Mouse (Mus musculus) embryonic facial prominence, embryonic 14.5 days (tissue): ENCODE measurements at regions not wholly inside any gene's neighbourhood (a gene's known extent, or its start where the extent isn't known, plus 50 kb on each side); places are given as distances from the start of the nearest gene placed in this dataset.

ENCODE experiments used
- ATAC-seq: fragments of 200-750 bp; cut with Nextera tagmentation; 2 replicates; pipeline ENCODE4 v1.8.0; 2017; ENCODE audit warnings: low read depth, moderate number of reproducible peaks, moderate TSS enrichment
- DNase-seq: peaks from one replicate; pipeline ENCODE4 v3.0.0-alpha.2; 2015; ENCODE audit warnings: low spot score
- H3K27ac ChIP-seq: fragments of 300-500 bp; sonication (generic); replicated peaks from 2 replicates; pipeline ENCODE4 v1.5.1; 2014; ENCODE audit warnings: low read depth, mild to moderate bottlenecking, low read length, moderate library complexity
- H3K27me3 ChIP-seq: fragments of 300-500 bp; sonication (generic); replicated peaks from 2 replicates; pipeline ENCODE4 v1.6.1; 2014; ENCODE audit warnings: low read length; ENCODE audit not compliant: control insufficient read depth, insufficient read depth
- H3K36me3 ChIP-seq: fragments of 300-500 bp; sonication (generic); 2 replicates; pipeline ENCODE4 v1.6.1; 2014; ENCODE audit warnings: low read length, mixed read lengths; ENCODE audit not compliant: control insufficient read depth, insufficient read depth
- H3K4me1 ChIP-seq: fragments of 300-500 bp; sonication (generic); 2 replicates; pipeline ENCODE4 v1.6.1; 2014; ENCODE audit warnings: antibody characterized with exemption, low read length; ENCODE audit not compliant: control insufficient read depth, insufficient read depth
- H3K4me2 ChIP-seq: fragments of 300-500 bp; sonication (generic); 2 replicates; pipeline ENCODE4 v1.6.1; 2014; ENCODE audit warnings: low read depth, mild to moderate bottlenecking, low read length, moderate library complexity, mixed read lengths
- H3K4me3 ChIP-seq: fragments of 300-500 bp; sonication (generic); 2 replicates; pipeline ENCODE4 v1.5.1; 2014; ENCODE audit warnings: low read depth, mild to moderate bottlenecking, low read length
- H3K9ac ChIP-seq: fragments of 300-500 bp; sonication (generic); 2 replicates; pipeline ENCODE4 v1.6.1; 2014; ENCODE audit warnings: low read depth, mild to moderate bottlenecking, low read length, moderate library complexity, mixed read lengths
- H3K9me3 ChIP-seq: fragments of 300-500 bp; sonication (generic); 2 replicates; pipeline ENCODE4 v1.6.1; 2016; ENCODE audit warnings: low read length; ENCODE audit not compliant: control insufficient read depth
- WGBS: fragments of 180-500 bp; shearing (Covaris S2); extraction: QIAGEN DNeasy Blood & Tissue Kit; methylation state at CpG from one replicate; pipeline ENCODE4 v1.1.7; 2014; 5-methylcytosine and 5-hydroxymethylcytosine counted together

GRCm38 (mm10) chr10:99910011-99910723 lies 105.3 kb upstream of the Kitl start:
- H3K4me2 ChIP-seq: no peak overlapping the region
- H3K27me3 ChIP-seq: no peaks in the 10 kb centered on the region
- 62% methylated on average over 4 of the region's 4 CpGs for WGBS
- ATAC-seq: no peak
- H3K9ac ChIP-seq: no peak overlapping the region
- H3K36me3 ChIP-seq: no peaks in the 10 kb centered on the region
- H3K4me1 ChIP-seq: no peaks in the 10 kb centered on the region
- no peaks in the 10 kb centered on the region for H3K9me3 ChIP-seq
- no peak overlapping the region for H3K27ac ChIP-seq
- H3K4me3 ChIP-seq: no peak overlapping the region
- no peak for DNase-seq

DNA sequence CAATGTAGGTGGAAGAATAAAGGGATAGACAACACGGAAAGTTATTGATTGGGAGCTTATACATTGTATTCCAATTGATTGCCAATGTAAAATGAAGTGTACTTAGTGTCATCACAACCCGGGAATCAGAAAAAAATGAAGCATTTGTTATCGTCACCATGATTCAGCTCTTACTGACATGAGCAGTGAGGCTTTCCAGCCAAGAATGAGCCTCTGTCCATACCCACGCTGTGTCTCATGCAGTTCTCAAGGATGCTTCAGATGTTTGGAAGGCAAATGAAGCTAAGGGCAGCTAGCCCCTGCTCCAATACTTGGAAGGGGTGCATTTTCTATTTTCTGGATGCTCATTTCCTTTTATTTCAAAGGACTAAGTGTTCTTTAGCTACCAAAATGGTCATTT lies 107.4 kb upstream of the Kitl start:
- H3K9ac ChIP-seq: no peak overlapping the region
- 80% methylated on average over 4 of the region's 4 CpGs for WGBS
- no peak overlapping the region for H3K4me2 ChIP-seq
- no peaks in the 10 kb centered on the region for H3K9me3 ChIP-seq
- H3K27ac ChIP-seq: no peak overlapping the region
- DNase-seq (no peak), ATAC-seq (no peak)
- no peak overlapping the region for H3K4me3 ChIP-seq
- no peaks in the 10 kb centered on the region for H3K27me3 ChIP-seq
- no peaks in the 10 kb centered on the region for H3K4me1 ChIP-seq
- H3K36me3 ChIP-seq: no peaks in the 10 kb centered on the region

DNA sequence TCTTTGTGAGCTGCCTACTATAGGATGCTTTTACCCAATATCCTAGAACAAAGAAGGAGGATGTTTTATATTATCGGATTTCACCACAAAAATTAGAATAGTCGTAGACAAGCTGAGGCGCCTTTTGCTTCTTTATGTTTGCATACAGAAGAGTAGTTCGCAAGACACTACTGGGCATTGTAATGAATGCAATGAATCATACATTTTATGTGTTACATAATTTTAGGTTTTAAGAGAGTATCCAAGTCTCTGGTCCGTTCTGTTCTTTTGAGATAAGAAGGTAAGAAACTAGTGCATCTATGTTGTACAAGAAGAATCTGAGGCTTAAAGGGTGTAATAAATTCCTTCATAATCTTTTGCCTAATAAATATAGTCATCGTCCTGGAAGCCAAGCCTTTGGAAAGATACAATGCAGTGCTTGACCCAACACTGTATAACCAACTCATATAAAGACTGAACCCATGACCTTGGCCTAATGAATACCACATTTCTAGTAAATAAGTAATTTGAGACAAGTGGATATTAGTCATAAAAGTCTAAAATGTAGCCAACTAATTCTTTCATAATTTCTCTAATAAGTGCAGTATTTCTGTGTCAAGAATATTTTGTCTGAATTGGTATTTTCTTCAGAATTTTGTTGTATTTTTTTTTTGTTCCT lies 108.5 kb upstream of the Kitl start:
- no peaks in the 10 kb centered on the region for H3K36me3 ChIP-seq
- no peaks in the 10 kb centered on the region for H3K4me1 ChIP-seq
- H3K27ac ChIP-seq: no peak overlapping the region
- ATAC-seq (no peak), DNase-seq (no peak)
- 75% methylated on average over 6 of the region's 6 CpGs for WGBS
- no peak overlapping the region for H3K9ac ChIP-seq
- H3K27me3 ChIP-seq: no peaks in the 10 kb centered on the region
- no peak overlapping the region for H3K4me2 ChIP-seq
- no peak overlapping the region for H3K4me3 ChIP-seq
- H3K9me3 ChIP-seq: no peaks in the 10 kb centered on the region

GRCm38 (mm10) chr10:99902280-99903231 lies 112.9 kb upstream of the Kitl start:
- Histone ChIP-seq H3K4me1 (no peaks in the 10 kb centered on the region), H3K4me2 (no peak overlapping the region), H3K27me3 (no peaks in the 10 kb centered on the region), H3K4me3 (no peak overlapping the region), H3K36me3 (no peaks in the 10 kb centered on the region), H3K9me3 (no peaks in the 10 kb centered on the region), H3K9ac (no peak overlapping the region), H3K27ac (no peak overlapping the region)
- no peak for ATAC-seq
- WGBS: 71% methylated on average over 9 of the region's 9 CpGs
- DNase-seq: no peak

DNA sequence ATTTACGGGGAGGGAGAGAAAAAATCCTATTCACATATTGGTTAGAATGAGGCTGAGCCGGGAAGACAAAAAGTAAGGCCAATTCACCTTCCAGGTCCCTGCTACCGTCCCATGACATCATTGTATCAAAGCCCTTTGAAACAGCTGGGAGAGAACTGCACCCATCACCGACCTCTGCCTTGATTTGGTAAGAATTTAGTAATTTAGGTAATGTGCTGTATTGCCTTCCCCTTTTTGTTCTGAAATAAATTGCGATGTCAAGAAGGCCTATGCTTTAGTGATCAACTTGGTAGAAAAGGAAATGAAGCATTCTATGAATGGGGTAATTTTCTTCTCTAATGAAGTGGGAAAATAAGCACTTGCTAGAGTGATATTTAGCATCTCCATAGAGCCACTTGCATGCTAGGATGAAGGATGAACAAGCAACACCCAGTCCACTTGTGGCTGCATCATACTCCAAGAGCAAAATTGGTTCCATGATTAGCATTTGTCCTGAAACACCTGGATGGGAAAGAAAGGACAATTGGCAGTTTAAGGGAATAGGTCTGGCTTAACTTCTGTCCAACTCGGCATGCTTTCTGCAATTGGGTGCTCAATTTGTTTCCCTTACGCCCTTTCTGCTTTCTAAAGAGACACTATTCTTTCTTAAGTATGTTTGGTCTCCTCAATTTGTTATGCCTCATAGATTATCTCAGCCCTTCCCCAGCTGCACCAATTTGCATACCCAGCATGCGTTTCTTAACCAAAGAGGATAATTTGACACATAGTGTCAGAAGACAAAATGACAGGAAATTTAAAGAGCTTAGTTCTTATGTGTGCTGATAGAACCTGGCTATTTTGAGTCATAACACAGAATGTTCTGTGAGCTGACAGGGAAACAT lies 114.2 kb upstream of the Kitl start:
- ATAC-seq: no peak
- Histone ChIP-seq H3K27me3 (no peaks in the 10 kb centered on the region), H3K4me3 (no peak overlapping the region), H3K4me2 (no peak overlapping the region), H3K4me1 (no peaks in the 10 kb centered on the region), H3K9ac (no peak overlapping the region), H3K9me3 (no peaks in the 10 kb centered on the region), H3K27ac (no peak overlapping the region), H3K36me3 (no peaks in the 10 kb centered on the region)
- 79% methylated on average over 8 of the region's 8 CpGs for WGBS
- no peak for DNase-seq

GRCm38 (mm10) chr10:99893999-99894398 lies 121.4 kb upstream of the Kitl start:
- 31% methylated on average over 3 of the region's 3 CpGs for WGBS
- Histone ChIP-seq H3K4me3 (no peak overlapping the region), H3K9ac (no peak overlapping the region), H3K4me1 (no peaks in the 10 kb centered on the region), H3K36me3 (no peaks in the 10 kb centered on the region), H3K9me3 (no peaks in the 10 kb centered on the region), H3K27me3 (no peaks in the 10 kb centered on the region), H3K27ac (no peak overlapping the region), H3K4me2 (no peak overlapping the region)
- DNase-seq (no peak), ATAC-seq (no peak)

- DNase-seq: no peak
- no peaks in the 10 kb centered on the region for H3K4me1 ChIP-seq
- no peak for ATAC-seq
- no peak overlapping the region for H3K4me3 ChIP-seq
- H3K9me3 ChIP-seq: no peaks in the 10 kb centered on the region
- 82% methylated on average over 3 of the region's 3 CpGs for WGBS
- H3K27ac ChIP-seq: no peak overlapping the region
- H3K4me2 ChIP-seq: no peak overlapping the region
- H3K27me3 ChIP-seq: no peaks in the 10 kb centered on the region
- H3K9ac ChIP-seq: no peak overlapping the region
- no peaks in the 10 kb centered on the region for H3K36me3 ChIP-seq
Measured at GRCm38 (mm10) chr10:99891899-99892298, 123.5 kb upstream of the Kitl start.

DNA sequence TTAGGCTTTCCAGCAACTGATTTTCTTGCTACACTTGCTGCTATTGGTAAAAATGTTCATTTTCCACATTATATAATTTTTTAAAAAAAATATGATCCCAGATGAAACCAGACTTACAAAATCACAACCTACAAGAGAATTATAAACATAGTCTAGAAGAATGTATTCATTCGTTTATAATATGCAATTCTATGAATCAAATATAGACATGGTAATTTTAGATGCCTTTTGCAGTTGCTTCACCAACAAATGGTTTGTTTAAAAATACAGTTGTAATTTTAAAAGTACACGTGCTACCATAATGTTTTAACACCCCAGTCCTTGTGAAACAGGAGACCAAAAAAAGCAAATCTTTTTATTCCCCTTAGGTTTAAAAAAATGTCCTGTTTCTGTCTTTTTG lies 122.4 kb upstream of the Csl start:
- no peak overlapping the region for H3K4me3 ChIP-seq
- WGBS: 61% methylated on average over 2 of the region's 2 CpGs
- H3K9me3 ChIP-seq: no peaks in the 10 kb centered on the region

More for the DNA sequence above, 122.4 kb upstream of the Csl start:
- Histone ChIP-seq H3K36me3 (no peaks in the 10 kb centered on the region), H3K4me1 (no peaks in the 10 kb centered on the region), H3K4me2 (no peak overlapping the region), H3K9ac (no peak overlapping the region), H3K27me3 (no peaks in the 10 kb centered on the region), H3K27ac (no peak overlapping the region)
- ATAC-seq: no peak
- no peak for DNase-seq
